Mouse (Mus musculus) bone marrow macrophage, adult 2 months (primary cell): ENCODE measurements around the gene Tbx1.

Experiments used
- CTCF ChIP-seq: IDR thresholded peaks from 2 replicates; pipeline ENCODE4 v1.5.1; 2012; ENCODE audit warnings: low read depth, mild to moderate bottlenecking, low read length, moderate library complexity
- POLR2A ChIP-seq: IDR thresholded peaks from 2 replicates; pipeline ENCODE4 v1.6.1; 2012; ENCODE audit warnings: mild to moderate bottlenecking, low read depth, low read length, borderline replicate concordance

DNA sequence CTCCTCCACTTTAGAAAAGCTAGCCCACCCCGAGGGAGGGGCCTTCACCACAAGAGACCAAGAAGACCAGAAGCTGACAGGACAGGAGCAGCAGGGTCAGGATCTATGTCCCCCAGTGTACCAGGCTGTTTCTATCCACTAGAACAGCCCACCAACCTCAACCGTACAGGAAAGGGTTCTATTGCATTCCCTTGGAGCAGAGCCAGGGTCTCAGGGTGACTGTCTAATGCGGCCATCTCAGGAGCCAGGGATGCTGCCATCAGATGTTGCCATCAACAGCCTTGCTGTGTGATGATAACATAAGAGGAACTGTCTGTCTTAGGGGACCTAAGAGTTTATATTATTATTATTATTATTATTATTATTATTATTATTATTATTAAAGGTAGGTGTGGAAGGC is 13.4 kb downstream of the Tbx1 start:
- TF ChIP-seq CTCF (no peak), POLR2A (no peak)
